Mouse (Mus musculus) limb, embryonic 12.5 days (tissue): ENCODE measurements around the gene Trpc1. TPM values are rescaled to one million over a fixed set of nuclear protein-coding genes. Genes with fewer than 3 reads are reported as not detected.
A peak's percentile ranks its signal among the peaks of the same experiment; 100 is the strongest.

Source experiments
- ATAC-seq: fragments of 200-750 bp; cut with Nextera tagmentation; 2 replicates; pipeline ENCODE4 v1.8.0; 2017; ENCODE audit warnings: low read depth, moderate TSS enrichment; ENCODE audit not compliant: insufficient number of reproducible peaks, insufficient read depth, low FRiP score, low TSS enrichment
- H3K27ac ChIP-seq: fragments of 300-500 bp; sonication (generic); 2 replicates; pipeline ENCODE4 v1.5.1; 2016; ENCODE audit warnings: mild to moderate bottlenecking, moderate library complexity
- H3K27me3 ChIP-seq: fragments of 300-500 bp; sonication (generic); 2 replicates; pipeline ENCODE4 v1.6.1; 2016; ENCODE audit warnings: mild to moderate bottlenecking, moderate library complexity
- H3K36me3 ChIP-seq: fragments of 300-500 bp; sonication (generic); 2 replicates; pipeline ENCODE4 v1.6.1; 2016; ENCODE audit warnings: mild to moderate bottlenecking, moderate library complexity
- H3K4me1 ChIP-seq: fragments of 300-500 bp; sonication (generic); replicated peaks from 2 replicates; pipeline ENCODE4 v1.6.1; 2016
- H3K4me2 ChIP-seq: fragments of 300-500 bp; sonication (generic); 2 replicates; pipeline ENCODE4 v1.6.1; 2016; ENCODE audit warnings: mild to moderate bottlenecking, moderate library complexity
- H3K4me3 ChIP-seq: fragments of 300-500 bp; sonication (generic); replicated peaks from 2 replicates; pipeline ENCODE4 v1.5.1; 2016; ENCODE audit warnings: mild to moderate bottlenecking
- H3K9ac ChIP-seq: fragments of 300-500 bp; sonication (generic); replicated peaks from 2 replicates; pipeline ENCODE4 v1.6.1; 2016; ENCODE audit warnings: mild to moderate bottlenecking, moderate library complexity
- H3K9me3 ChIP-seq: fragments of 300-500 bp; sonication (generic); 2 replicates; pipeline ENCODE4 v1.6.1; 2016; ENCODE audit warnings: mild to moderate bottlenecking, moderate library complexity
- WGBS: fragments of 180-500 bp; shearing (Covaris S2); methylation state at CpG from one replicate; pipeline ENCODE4 v1.1.7; 2016; 5-methylcytosine and 5-hydroxymethylcytosine counted together
- polyA plus RNA-seq: library from polyadenylated mRNA; unstranded; fragments of >200 nt; fragmentation: Nextera tagmentation; extraction: Ambion mirVana; gene quantifications from 2 replicates; pipeline ENCODE4 v1.2.1, GENCODE M21; 2016

Trpc1 gene
- polyA plus RNA-seq, 1 experiment from 2014 or later = 4.5 TPM

GRCm38 (mm10) chr9:95750746-95751145 lies 571 bp upstream of the Trpc1 start:
- 36% methylated on average over 9 of the region's 9 CpGs for WGBS
- peak overlapping the region; percentile 90 for H3K4me3 ChIP-seq
- ATAC-seq = no peak

GRCm38 (mm10) chr9:95749461-95749928 lies 680 bp downstream of the Trpc1 start:
- peak overlapping the region; percentile 90 for H3K4me3 ChIP-seq
- no peaks in the 10 kb centered on the region for H3K9me3 ChIP-seq
- 1% methylated on average over 34 of the region's 34 CpGs for WGBS
- H3K9ac ChIP-seq = peak overlapping the region; percentile 81
- peaks cover 26% of the 10 kb centered on the region; the same call in 1 of the 2 replicates for H3K27me3 ChIP-seq
- 0 out of 2 replicates have a peak overlapping the region, but pooled peaks have one; percentile 12 for H3K27ac ChIP-seq
- H3K4me2 ChIP-seq = peak overlapping the region; percentile 91
- H3K36me3 ChIP-seq = no peaks in the 10 kb centered on the region
- H3K4me1 ChIP-seq = peaks cover 14% of the 10 kb centered on the region
- peak; percentile 54 for ATAC-seq

More at GRCm38 (mm10) chr9:95750746-95751145, 571 bp upstream of the Trpc1 start:
- 0 out of 2 replicates have a peak, but pooled peaks cover 3% of the 10 kb centered on the region for H3K4me1 ChIP-seq
- H3K36me3 ChIP-seq = no peaks in the 10 kb centered on the region
- no peak overlapping the region for H3K27ac ChIP-seq
- H3K4me2 ChIP-seq = peak overlapping the region; percentile 91
- H3K9me3 ChIP-seq = no peaks in the 10 kb centered on the region
- peaks cover 26% of the 10 kb centered on the region; the same call in 1 of the 2 replicates for H3K27me3 ChIP-seq
- H3K9ac ChIP-seq = no peak overlapping the region

GRCm38 (mm10) chr9:95747298-95747697 lies 2.9 kb downstream of the Trpc1 start:
- Histone ChIP-seq H3K4me2 (no peak overlapping the region), H3K36me3 (no peaks in the 10 kb centered on the region), H3K4me3 (no peak overlapping the region), H3K4me1 (peaks cover 14% of the 10 kb centered on the region), H3K9ac (no peak overlapping the region), H3K27me3 (peaks cover 23% of the 10 kb centered on the region; the same call in 1 of the 2 replicates), H3K9me3 (no peaks in the 10 kb centered on the region), H3K27ac (no peak overlapping the region)
- ATAC-seq = no peak
- WGBS = 84% methylated on average over 5 of the region's 5 CpGs

GRCm38 (mm10) chr9:95744845-95745613 lies 5.1 kb downstream of the Trpc1 start:
- 0 out of 2 replicates have a peak, but pooled peaks have one; percentile 62 for ATAC-seq
- Histone ChIP-seq H3K9ac (no peak overlapping the region), H3K36me3 (no peaks in the 10 kb centered on the region), H3K4me2 (0 out of 2 replicates have a peak overlapping the region, but pooled peaks have one; percentile 19), H3K9me3 (no peaks in the 10 kb centered on the region), H3K27ac (peak overlapping the region; percentile 17; the same call in 1 of the 2 replicates), H3K27me3 (peaks cover 12% of the 10 kb centered on the region; the same call in 1 of the 2 replicates), H3K4me1 (peaks cover 11% of the 10 kb centered on the region), H3K4me3 (no peak overlapping the region)
- WGBS = 38% methylated on average over 7 of the region's 7 CpGs

GRCm38 (mm10) chr9:95736238-95736637 lies 13.9 kb downstream of the Trpc1 start:
- Histone ChIP-seq H3K4me1 (no peaks in the 10 kb centered on the region), H3K4me2 (no peak overlapping the region), H3K4me3 (no peak overlapping the region), H3K27me3 (no peaks in the 10 kb centered on the region), H3K9me3 (no peaks in the 10 kb centered on the region), H3K9ac (no peak overlapping the region), H3K27ac (no peak overlapping the region), H3K36me3 (peaks cover 7% of the 10 kb centered on the region; the same call in 1 of the 2 replicates)
- ATAC-seq = no peak

GRCm38 (mm10) chr9:95712574-95712973 lies 37.6 kb downstream of the Trpc1 start:
- Histone ChIP-seq H3K4me1 (peaks cover 14% of the 10 kb centered on the region), H3K4me3 (no peak overlapping the region), H3K27me3 (no peaks in the 10 kb centered on the region), H3K36me3 (peaks cover 4% of the 10 kb centered on the region; the same call in 1 of the 2 replicates), H3K27ac (no peak overlapping the region), H3K4me2 (no peak overlapping the region), H3K9ac (no peak overlapping the region), H3K9me3 (no peaks in the 10 kb centered on the region)
- ATAC-seq = no peak
- 34% methylated on average over 8 of the region's 8 CpGs for WGBS

- no peak overlapping the region for H3K27ac ChIP-seq
- no peak overlapping the region for H3K9ac ChIP-seq
- H3K4me1 ChIP-seq = peaks cover 5% of the 10 kb centered on the region
- no peaks in the 10 kb centered on the region for H3K9me3 ChIP-seq
- no peak for ATAC-seq
- H3K27me3 ChIP-seq = no peaks in the 10 kb centered on the region
- H3K4me3 ChIP-seq = no peak overlapping the region
- peaks cover 4% of the 10 kb centered on the region; the same call in 1 of the 2 replicates for H3K36me3 ChIP-seq
- H3K4me2 ChIP-seq = no peak overlapping the region
Observed at GRCm38 (mm10) chr9:95708943-95709342, 41.2 kb downstream of the Trpc1 start.

- H3K27me3 ChIP-seq = no peaks in the 10 kb centered on the region
- H3K36me3 ChIP-seq = peaks cover 4% of the 10 kb centered on the region; the same call in 1 of the 2 replicates
- ATAC-seq = no peak
- no peak overlapping the region for H3K4me2 ChIP-seq
- no peak overlapping the region for H3K4me3 ChIP-seq
- H3K9ac ChIP-seq = no peak overlapping the region
- 0 out of 2 replicates have a peak, but pooled peaks cover 4% of the 10 kb centered on the region for H3K4me1 ChIP-seq
- no peak overlapping the region for H3K27ac ChIP-seq
- 88% methylated on average over 5 of the region's 5 CpGs for WGBS
- no peaks in the 10 kb centered on the region for H3K9me3 ChIP-seq
Observed at GRCm38 (mm10) chr9:95705371-95705770, 44.8 kb downstream of the Trpc1 start.

- ATAC-seq = no peak
- 67% methylated on average over 3 of the region's 3 CpGs for WGBS
Observed at GRCm38 (mm10) chr9:95704078-95704477, 46.1 kb downstream of the Trpc1 start.

GRCm38 (mm10) chr9:95699273-95699672 lies 50.9 kb downstream of the Trpc1 start:
- Histone ChIP-seq H3K36me3 (no peaks in the 10 kb centered on the region), H3K9ac (no peak overlapping the region), H3K27me3 (no peaks in the 10 kb centered on the region), H3K9me3 (no peaks in the 10 kb centered on the region), H3K4me2 (no peak overlapping the region), H3K4me3 (no peak overlapping the region), H3K27ac (no peak overlapping the region), H3K4me1 (peaks cover 4% of the 10 kb centered on the region; the same call in 1 of the 2 replicates)
- WGBS = 84% methylated on average over 4 of the region's 4 CpGs
- ATAC-seq = no peak

More at GRCm38 (mm10) chr9:95704078-95704477, 46.1 kb downstream of the Trpc1 start:
- Histone ChIP-seq H3K4me1 (0 out of 2 replicates have a peak, but pooled peaks cover 4% of the 10 kb centered on the region), H3K36me3 (peaks cover 2% of the 10 kb centered on the region; the same call in 1 of the 2 replicates), H3K9me3 (no peaks in the 10 kb centered on the region), H3K27ac (no peak overlapping the region), H3K4me3 (no peak overlapping the region), H3K9ac (no peak overlapping the region), H3K27me3 (no peaks in the 10 kb centered on the region), H3K4me2 (no peak overlapping the region)

- Histone ChIP-seq H3K36me3 (no peaks in the 10 kb centered on the region), H3K9ac (no peak overlapping the region), H3K4me2 (no peak overlapping the region), H3K4me1 (peaks cover 15% of the 10 kb centered on the region), H3K4me3 (no peak overlapping the region), H3K27ac (no peak overlapping the region), H3K9me3 (no peaks in the 10 kb centered on the region), H3K27me3 (no peaks in the 10 kb centered on the region)
- 49% methylated on average over 2 of the region's 2 CpGs for WGBS
- ATAC-seq = no peak
Observed at GRCm38 (mm10) chr9:95697808-95698207, 52.4 kb downstream of the Trpc1 start.
